Mouse (Mus musculus) heart, postnatal 4 days (tissue): ENCODE results near the gene Mthfd2l. TPM values are rescaled to one million over a fixed set of nuclear protein-coding genes. Genes with fewer than 3 reads are reported as not detected.

Experiments used
- DNase-seq: peaks from one replicate; pipeline ENCODE4 v3.0.0; 2021
- total RNA-seq, 2 experiments: library from RNA; stranded (reverse); gene quantifications; 2 replicates each; pipeline ENCODE4 v1.2.3; 2021

Gene Mthfd2l
- total RNA-seq, 2 experiments from 2014 or later: 17.6 to 19.2 TPM

DNA sequence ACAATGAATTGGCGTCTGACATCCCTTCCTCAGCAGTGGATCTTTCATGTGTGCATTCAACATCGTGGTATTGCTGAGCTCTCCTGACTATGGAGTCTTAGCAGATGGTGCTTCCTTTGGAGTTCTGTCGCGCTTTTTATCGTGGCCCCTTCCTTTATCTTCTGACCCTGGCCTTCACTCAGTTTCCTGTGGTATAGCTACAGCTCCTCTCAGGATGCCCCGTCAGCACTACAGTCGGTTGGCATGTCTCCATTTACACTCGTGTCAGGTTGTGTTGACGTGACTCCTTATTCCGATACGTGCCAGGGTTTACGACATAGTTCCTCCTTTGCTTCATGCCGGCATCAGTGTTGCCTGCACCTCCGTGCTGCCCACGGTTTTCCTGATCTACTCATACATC is 18.6 kb downstream of the Mthfd2l start:
- DNase-seq: no peak

- peak; percentile 17 for DNase-seq
These were observed 20.6 kb downstream of the Mthfd2l start for GRCm38 (mm10) chr5:90951475-90951874.

DNA sequence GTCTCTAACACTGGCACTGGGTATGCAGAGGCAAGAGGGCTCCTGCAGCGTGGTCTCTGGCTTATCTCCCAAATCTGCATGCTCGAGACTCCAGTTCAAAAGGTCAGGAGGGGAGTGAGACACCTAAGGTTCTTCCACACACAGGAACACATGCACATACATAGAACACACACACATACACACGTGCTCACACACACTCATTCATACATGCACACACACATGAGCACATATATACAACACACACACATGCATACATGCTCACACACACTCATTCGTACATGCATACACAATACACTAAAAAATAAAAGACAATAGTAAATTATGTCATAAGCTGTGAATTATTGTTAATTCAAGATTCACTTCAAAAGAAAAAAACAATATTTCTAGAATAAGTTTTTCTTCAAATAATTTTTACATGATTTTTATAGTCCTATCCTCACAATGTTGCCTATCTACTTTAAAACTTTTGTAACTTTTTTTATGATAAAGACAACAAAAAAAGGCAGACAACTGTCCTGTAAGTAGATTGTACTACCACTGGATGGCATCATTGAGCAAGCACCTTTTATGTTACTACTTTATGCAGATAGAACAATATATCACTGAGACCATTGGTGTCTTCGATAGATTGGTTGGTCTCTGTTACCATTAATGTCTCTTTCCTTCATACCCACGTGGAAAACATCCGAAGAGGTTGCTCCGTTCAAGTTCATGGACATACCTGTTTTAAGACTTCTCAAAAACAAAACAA is 22.0 kb downstream of the Mthfd2l start:
- no peak for DNase-seq

DNA sequence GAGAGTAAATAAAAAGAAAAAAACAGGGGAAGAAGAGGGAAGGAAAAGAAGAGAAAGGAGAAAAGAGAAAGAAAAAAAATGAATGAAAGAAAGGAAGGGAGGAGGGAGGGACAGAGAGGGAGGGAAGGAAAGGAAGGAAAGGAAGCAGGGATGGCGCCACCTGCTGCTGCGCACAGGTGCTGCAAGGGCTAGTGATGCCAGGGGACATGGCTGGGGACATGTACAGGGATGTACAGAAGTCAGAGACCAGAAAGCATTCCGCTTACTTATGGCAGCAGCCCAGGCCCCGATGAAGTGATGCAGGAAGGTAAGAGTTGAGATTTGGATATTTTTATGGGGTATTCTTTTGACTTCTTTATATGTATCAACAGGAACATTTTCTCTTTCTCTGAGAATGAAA is 33.4 kb downstream of the Mthfd2l start:
- peak; percentile 35 for DNase-seq

GRCm38 (mm10) chr5:90964764-90965163 is 33.8 kb downstream of the Mthfd2l start:
- DNase-seq: no peak

- no peak for DNase-seq
These were observed 34.5 kb downstream of the Mthfd2l start for GRCm38 (mm10) chr5:90965386-90965785.

DNA sequence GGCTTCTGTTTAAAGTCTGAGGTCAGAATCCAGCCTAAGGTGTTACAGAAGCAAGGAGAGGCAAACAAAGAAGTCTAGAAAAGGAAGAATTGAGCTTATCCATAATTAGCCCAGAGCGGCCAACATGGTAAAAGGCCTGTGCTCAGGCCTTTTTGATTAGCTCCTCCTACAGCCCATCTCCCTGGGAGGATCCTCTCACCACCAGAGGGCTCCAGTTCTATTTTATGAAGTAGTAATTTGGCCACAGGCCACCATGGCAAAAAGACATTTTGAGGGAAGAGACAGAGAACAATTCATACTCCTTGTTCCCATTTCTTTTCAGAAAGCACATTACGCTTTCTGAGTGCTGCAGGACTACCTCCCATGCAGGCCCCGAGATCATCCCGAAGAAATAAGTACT is 46.3 kb downstream of the Mthfd2l start:
- peak; percentile 86 for DNase-seq

DNA sequence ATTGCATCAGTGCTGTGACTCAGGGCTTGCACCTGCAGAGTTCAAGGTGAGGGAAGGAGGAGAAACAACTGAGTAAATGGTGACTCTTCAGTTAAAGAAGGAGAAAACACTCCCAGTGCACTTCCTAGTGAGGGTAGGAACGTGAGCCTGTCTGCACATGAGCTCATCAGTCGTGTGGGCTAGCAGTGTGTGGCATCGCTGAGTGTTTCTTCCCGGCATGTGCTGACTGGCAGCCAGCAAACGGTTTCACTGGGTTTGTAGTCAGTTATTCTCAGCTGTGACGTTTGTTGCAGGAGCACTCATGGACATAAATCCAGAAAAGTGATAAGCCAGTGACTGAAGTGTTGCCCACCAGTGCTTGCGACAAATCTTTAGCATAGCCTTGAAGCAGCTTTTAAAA is 49.4 kb downstream of the Mthfd2l start:
- DNase-seq: no peak

DNA sequence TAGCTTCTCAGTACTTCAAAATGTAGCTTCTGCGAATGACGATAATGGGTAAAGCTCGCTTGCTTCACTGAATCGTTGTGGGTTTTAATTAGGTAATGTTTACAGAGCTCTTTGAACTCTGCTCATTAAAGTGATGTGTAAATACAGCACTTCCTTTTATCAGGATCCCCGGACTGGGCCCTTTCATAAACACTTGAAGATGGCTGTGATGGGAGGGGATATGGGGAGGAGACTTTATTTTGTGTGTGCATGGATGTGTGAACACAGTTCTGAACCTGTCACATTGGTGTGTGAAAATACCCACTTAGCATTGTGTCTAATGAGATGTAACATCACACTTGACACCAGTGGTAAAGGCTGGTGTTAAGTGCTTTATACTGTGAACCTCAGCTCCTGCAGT is 56.7 kb downstream of the Mthfd2l start:
- no peak for DNase-seq

DNA sequence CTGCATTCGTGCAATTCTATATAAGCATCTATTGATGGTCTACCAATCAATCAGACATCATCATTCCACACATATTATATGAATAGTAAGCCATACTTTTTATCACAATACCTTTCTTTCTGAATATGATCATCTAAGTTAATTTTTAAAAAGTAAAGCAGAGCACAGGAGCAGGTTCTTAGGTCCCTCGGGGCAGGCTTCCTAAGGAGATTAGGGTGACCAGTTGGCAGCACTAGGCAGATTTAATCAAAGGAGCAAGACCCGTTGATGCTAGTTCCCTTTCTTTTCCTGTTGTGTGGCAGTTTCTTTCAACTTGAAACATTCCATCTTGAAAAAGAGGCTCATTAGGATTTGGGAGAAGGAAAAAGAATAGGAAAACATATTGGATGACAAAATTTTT is 57.2 kb downstream of the Mthfd2l start:
- DNase-seq: no peak

- DNase-seq: no peak
These were observed 57.7 kb downstream of the Mthfd2l start for GRCm38 (mm10) chr5:90988592-90988991.

- DNase-seq: no peak
These were observed 69.0 kb downstream of the Mthfd2l start for GRCm38 (mm10) chr5:90999942-91000341.

- no peak for DNase-seq
These were observed 84.3 kb downstream of the Mthfd2l start for GRCm38 (mm10) chr5:91015216-91015615.

DNA sequence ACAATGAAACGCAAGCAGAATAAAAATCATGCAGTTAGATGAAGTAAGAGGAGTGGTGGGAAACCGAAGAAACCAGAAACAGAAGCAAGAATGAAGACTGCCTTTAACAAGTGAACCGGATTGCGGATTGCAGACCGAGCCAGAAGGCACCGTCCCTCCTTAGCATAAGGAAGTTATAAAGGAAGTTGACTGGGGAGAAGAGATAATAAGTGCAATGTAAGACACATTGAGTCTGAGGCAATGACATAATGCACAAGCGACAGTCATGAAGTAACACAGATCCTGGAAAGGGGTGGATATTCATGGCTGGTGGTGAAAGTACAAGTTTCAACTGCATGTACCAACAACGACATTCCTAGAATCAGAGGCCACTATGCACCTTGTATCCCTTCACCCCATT is 92.2 kb downstream of the Mthfd2l start:
- DNase-seq: no peak

GRCm38 (mm10) chr5:91027164-91027563 is 96.2 kb downstream of the Mthfd2l start, which contains the start of gene Epgn:
Gene Epgn (plus strand): TSS chr5:91027464.
- DNase-seq: no peak

DNA sequence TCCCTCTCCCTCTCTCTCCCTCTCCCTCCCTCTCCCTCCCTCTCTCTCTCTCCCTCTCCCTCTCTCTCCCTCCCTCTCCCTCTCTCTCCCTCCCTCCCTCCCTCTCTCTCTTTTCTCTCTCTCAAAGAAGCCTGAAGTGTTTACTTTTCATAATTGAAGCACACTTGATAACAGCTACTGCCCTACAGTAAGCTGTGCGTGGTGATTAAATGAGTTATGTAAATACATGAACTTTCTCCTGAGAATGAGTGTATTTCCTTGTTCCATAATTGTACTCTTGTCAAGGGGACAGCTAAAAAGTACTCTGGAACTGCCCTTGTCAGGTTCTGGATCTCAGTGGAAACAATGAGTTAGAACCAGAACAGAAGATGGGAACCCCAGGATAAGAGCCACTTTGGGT is 96.9 kb downstream of the Mthfd2l start:
- DNase-seq: no peak

DNA sequence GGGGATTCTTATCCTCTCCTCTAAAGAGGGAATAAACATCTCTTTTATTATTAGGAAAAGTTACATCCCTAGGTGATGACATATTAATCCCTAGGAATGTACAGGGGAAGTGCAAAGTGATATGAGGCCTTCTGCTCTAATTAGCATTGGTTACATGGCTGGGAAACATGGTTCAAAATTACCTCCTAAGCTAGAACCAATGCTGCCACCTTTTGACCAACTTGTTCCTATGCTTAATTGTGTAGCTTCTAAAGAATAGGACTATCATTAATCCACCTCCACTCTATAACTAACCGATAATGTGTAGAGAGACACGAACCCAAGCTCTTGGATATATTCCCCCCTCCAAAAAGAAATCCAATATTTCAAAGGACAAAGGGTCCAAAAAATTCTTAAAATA is 99.7 kb downstream of the Mthfd2l start:
- DNase-seq: no peak

- DNase-seq: no peak
These were observed 104.4 kb downstream of the Mthfd2l start for GRCm38 (mm10) chr5:91035341-91035740.

GRCm38 (mm10) chr5:91036628-91037027 is 105.7 kb downstream of the Mthfd2l start:
- no peak for DNase-seq

DNA sequence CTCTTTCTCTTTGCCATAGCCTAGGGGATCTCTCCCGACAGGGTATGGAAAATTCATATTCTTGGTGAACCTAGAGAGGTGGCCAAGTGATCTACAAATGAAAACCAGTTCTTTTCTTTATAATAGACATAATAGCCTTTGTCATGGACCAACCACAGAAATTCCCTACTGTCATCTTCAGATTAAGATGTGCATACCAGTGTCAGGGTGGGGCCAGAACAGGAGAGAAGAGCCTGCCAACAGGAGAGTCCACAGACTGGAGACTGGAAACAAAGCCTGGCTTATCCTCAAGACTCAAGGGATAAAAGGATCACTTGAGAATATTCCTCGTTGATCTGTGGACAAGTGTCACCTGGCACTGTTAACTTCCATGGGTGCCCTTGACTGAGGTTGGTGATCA is 106.8 kb downstream of the Mthfd2l start:
- DNase-seq: no peak

DNA sequence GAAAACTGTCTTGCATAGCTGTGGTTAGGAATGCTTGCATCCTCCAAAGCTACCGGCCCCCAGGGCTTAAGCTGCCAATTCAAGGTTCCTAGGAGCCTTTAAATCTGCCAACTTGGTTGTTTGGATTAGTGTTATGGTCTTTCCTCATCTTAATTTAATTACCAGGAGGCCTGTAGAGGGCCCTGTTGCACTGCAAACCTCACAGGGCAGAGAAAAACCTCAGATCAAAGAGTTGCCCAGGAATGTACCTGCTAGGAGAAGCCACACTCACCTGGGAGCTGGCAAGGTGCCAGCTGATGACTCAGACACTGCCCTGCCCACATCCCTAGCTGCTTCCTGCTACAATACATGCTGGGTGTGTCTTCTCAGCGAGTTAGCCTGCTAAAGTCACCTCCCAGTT is 107.6 kb downstream of the Mthfd2l start:
- DNase-seq: peak; percentile 12

GRCm38 (mm10) chr5:91038963-91039362 is 108.0 kb downstream of the Mthfd2l start:
- no peak for DNase-seq

- DNase-seq: no peak
These were observed 117.1 kb downstream of the Mthfd2l start for GRCm38 (mm10) chr5:91047987-91048386.

GRCm38 (mm10) chr5:91048397-91048796 is 117.5 kb downstream of the Mthfd2l start:
- DNase-seq: no peak
